28 mouse cellular contexts compared by ENCODE assay signal in genomic region chr10:63488346-63488745, GRCm38 (mm10). TPM values are rescaled to one million over a fixed set of nuclear protein-coding genes. Genes with fewer than 3 reads are reported as not detected.
DNase-seq lines count a peak whose midpoint lies in the region; ATAC-seq and TF ChIP-seq lines count a peak whose summit lies in the region.
"Had no signal": no experiment of that assay in that cellular context is flagged by ENCODE, and none has a peak within 500 bp of the region (broad histone marks: within the 10 kb centered on the region; RNA-seq: fewer than 3 reads in every experiment).

No protein-coding gene starts in this region.

- no peaks in the 10 kb centered on the region for H3K4me1 ChIP-seq in liver, postnatal 0 days (ENCODE audit: insufficient read depth)
- H3K4me1 ChIP-seq: embryonic facial prominence, embryonic 15.5 days; forebrain, embryonic 10.5 days; hindbrain, embryonic 13.5 days had no signal

- H3K9ac ChIP-seq in liver, postnatal 0 days (replicated peaks): no peak overlapping the region
- H3K9ac ChIP-seq: embryonic facial prominence, embryonic 15.5 days; heart, embryonic 15.5 days; hindbrain, embryonic 13.5 days had no signal

- 89% methylated on average over 7 of the region's 7 CpGs for WGBS in liver, postnatal 0 days (ENCODE audit: insufficient replicate concordance)

- DNase-seq in cerebellum, postnatal 4 days (ENCODE audit: low spot score in 2 of 2): no peak
- DNase-seq in cerebellum, adult 11-12 months: peak; percentile 59
- DNase-seq in cerebellum, adult 9-10 months: peak; percentile 72
- DNase-seq in cerebellum, postnatal 25 days: peak; percentile 63 to 76
- no peak for DNase-seq in liver, postnatal 0 days
- DNase-seq in lung, postnatal 36 days: no peak
- no peak for DNase-seq in adrenal gland, postnatal 14 days
- DNase-seq: adrenal gland, postnatal 10 days; B cell, adult 2 months; embryo, embryonic 11 days; gastrocnemius, adult 2 months; gastrocnemius, postnatal 36 days; heart, adult 18-20 months; heart, postnatal 14 days; kidney, adult 2 months had no signal

- no peaks in the 10 kb centered on the region for H3K27me3 ChIP-seq in liver, postnatal 0 days (ENCODE audit: insufficient read depth, low read length)
- H3K27me3 ChIP-seq: embryonic facial prominence, embryonic 15.5 days; heart, embryonic 15.5 days; hindbrain, embryonic 13.5 days had no signal

- no peaks in the 10 kb centered on the region for H3K36me3 ChIP-seq in liver, postnatal 0 days (replicated peaks; ENCODE audit: insufficient read depth, low read length)
- H3K36me3 ChIP-seq: embryonic facial prominence, embryonic 15.5 days; forebrain, embryonic 10.5 days; G1E; heart, embryonic 15.5 days; hindbrain, embryonic 13.5 days had no signal

- peak; percentile 95 for ATAC-seq in cerebellum, adult (ENCODE audit: insufficient number of reproducible peaks, low FRiP score, low TSS enrichment)
- no peak for ATAC-seq in liver, postnatal 0 days
- ATAC-seq: CD4-positive, CD25-positive, alpha-beta regulatory T cell, adult 4 months; forebrain, embryonic 14.5 days; intestine, embryonic 16.5 days had no signal

- no peak overlapping the region for H3K4me3 ChIP-seq in liver, postnatal 0 days (ENCODE audit: low read depth, low read length)
- H3K4me3 ChIP-seq: embryonic facial prominence, embryonic 15.5 days; erythroblast, embryonic 14.5 days; forebrain, embryonic 10.5 days; gastrocnemius, adult 2 months; heart, embryonic 15.5 days; hindbrain, embryonic 13.5 days had no signal

- no peak overlapping the region for H3K27ac ChIP-seq in liver, postnatal 0 days (ENCODE audit: low read depth)
- H3K27ac ChIP-seq: embryonic facial prominence, embryonic 15.5 days; forebrain, embryonic 10.5 days; gastrocnemius, adult 2 months; heart, embryonic 15.5 days; hindbrain, embryonic 13.5 days had no signal

- no peak for TF ChIP-seq EP300 in liver, postnatal 0 days (IDR thresholded peaks at IDR 0.05; ENCODE audit: low read depth)

- no peak overlapping the region for H3K4me2 ChIP-seq in liver, postnatal 0 days (ENCODE audit: low read depth, low read length)
- H3K4me2 ChIP-seq: embryonic facial prominence, embryonic 15.5 days; heart, embryonic 11.5 days; heart, embryonic 15.5 days; hindbrain, embryonic 13.5 days had no signal

- no peak for TF ChIP-seq CTCF in liver, postnatal 0 days (IDR thresholded peaks at IDR 0.05; ENCODE audit: low read depth)

- H3K9me3 ChIP-seq in liver, postnatal 0 days (ENCODE audit: low read length): no peaks in the 10 kb centered on the region
- H3K9me3 ChIP-seq: embryonic facial prominence, embryonic 15.5 days; forebrain, embryonic 10.5 days; G1E; heart, embryonic 15.5 days; hindbrain, embryonic 13.5 days had no signal

RNA-seq across cellular contexts. Expression of gene Ctnna3, which starts 58.4 kb away (rescaled TPM):
- polyA plus RNA-seq in liver, postnatal 0 days (2015; fragmentation: Nextera tagmentation; extraction: Ambion mirVana): 0.05 TPM in 1 of 2 replicates, not detected in the other
- total RNA-seq in adrenal gland, postnatal 14 days (2021): 1.3 and 1.4 TPM in 2 replicates
- total RNA-seq: common myeloid progenitor, adult 5-6 weeks; G1E; hematopoietic stem cell, adult 5-6 weeks had no signal
- polyA plus RNA-seq: erythroblast, embryonic 14.5 days; G1E had no signal

Comparison
In these comparisons a context has a peak if more than half of its experiments do, and no peak if none do; other contexts are left out.
1. DNase-seq: peak in cerebellum, adult 11-12 months (single experiment), cerebellum, adult 9-10 months (single experiment) and cerebellum, postnatal 25 days (2 of 2); none in cerebellum, postnatal 4 days (0 of 2), liver, postnatal 0 days (single experiment), lung, postnatal 36 days (single experiment) and adrenal gland, postnatal 14 days (single experiment).